Mouse (Mus musculus): ENCODE measurements at regions not wholly inside any gene's neighbourhood (a gene's known extent, or its start where the extent isn't known, plus 50 kb on each side); places are given as distances from the start of the nearest gene placed in this dataset.

DNA sequence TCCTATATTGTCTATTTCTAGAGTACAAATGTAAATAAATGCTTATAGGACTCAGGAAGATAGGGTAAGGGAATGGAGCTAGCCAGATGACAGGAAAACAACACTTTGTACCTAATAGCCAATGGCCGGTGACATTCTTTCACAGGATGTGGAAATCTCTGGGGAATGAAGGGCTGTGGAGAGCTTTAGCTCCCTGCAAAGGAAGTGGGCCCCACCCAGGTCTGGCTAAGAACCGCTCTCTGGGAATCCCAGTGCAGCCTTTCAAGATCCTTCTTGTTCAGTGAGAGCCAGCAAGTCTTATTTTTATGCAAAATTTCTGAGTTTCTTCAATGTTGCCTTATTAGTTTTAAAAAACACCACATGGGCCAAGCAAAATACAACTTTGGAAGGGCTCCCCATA is 54.7 kb upstream of the Pappa2 start:
- DNase-seq (ENCODE audit: low spot score): no peak

DNA sequence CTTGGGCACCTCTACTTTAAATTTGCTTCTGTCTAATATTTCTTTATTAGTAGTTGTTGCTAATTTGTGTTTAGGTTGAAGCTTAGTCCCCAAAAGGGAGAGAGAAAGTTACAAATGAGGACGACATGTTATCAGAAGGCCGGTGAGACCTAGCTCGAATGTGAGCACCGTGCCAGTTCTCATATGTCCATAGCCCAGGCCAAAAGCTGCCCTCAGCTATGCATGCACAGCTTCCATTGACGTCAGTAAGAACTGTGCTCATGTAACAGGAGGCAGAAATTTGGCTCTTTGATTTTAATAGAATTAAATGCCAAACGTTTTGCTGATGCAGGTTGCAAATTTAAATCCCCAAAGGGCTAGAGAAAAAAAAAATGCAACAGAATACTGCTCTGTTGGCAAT is 56.1 kb upstream of the Pappa2 start:
- DNase-seq (ENCODE audit: low spot score): no peak

DNA sequence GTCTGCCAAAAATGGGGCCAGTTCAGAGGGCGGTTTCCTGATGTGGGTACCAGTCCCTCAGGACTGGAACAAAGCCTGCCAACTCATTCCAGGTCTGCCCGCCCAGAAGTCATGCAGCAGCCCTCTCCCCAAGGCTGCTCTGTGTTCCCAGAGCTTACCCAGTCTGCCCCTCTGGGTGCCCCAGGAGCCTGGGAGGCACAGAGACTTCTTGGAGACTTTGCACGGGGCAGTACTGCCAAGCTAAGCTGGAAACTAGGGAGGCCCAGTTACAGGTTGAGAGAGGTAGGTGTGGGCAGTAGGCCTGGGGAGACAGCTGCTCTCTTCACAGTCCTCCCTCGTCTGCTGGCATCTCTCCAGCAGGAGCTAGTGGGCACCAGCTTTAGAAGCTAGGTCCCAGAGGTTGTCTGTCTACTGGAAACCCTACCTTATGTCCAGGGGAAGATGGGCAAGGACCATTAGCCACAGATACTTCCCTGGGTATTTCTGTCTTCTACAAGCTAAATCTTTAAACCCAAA is 65.6 kb upstream of the Pappa2 start:
- DNase-seq (ENCODE audit: low spot score): no peak

GRCm38 (mm10) chr1:159065024-159065423 is 84.7 kb upstream of the Pappa2 start:
- DNase-seq (ENCODE audit: low spot score): no peak

GRCm38 (mm10) chr1:159099205-159099604 is 118.9 kb upstream of the Pappa2 start:
- DNase-seq (ENCODE audit: low spot score): no peak

GRCm38 (mm10) chr1:159122201-159122600 is 109.9 kb upstream of the Cop1 start:
- no peak for DNase-seq (ENCODE audit: low spot score)

GRCm38 (mm10) chr1:159124874-159125273 is 107.2 kb upstream of the Cop1 start:
- DNase-seq (ENCODE audit: low spot score): no peak

- DNase-seq (ENCODE audit: low spot score): peak; percentile 71
Measured at GRCm38 (mm10) chr1:159135301-159135700, 96.8 kb upstream of the Cop1 start.

GRCm38 (mm10) chr1:159147788-159148497 is 84.2 kb upstream of the Cop1 start:
- DNase-seq (ENCODE audit: low spot score): no peak

DNA sequence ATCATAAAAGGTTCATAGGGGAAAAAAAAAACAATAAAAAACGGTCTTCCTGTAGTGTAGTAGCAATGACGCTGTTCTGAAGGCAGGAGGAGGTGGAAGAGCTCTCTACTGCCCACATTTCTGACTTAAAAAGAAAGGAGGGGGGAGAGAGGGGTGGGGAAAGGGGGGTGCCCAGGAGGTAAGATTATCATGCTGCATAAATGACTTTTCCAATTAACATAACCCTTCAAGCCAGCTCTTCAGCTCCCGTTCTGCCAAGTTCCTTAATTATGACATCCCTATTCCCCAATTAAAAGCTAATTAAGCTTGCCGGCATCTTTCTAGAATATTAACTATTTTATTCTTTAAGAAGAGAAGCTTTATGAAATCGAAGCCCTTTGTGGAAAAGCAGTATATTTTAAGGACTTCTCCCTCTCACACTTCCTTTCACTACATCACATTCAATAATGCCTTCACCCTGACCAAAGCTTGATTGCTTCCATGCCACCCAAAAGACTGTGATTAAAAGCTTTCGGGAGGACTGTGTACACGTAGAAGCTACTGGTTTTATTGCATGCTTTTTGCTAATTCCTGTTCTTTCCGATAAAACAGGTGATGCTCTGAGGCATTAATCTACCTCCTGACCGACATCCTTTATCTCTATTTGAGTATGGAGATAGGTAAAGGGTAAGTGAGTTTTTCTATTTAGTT is 83.5 kb upstream of the Cop1 start:
- DNase-seq (ENCODE audit: low spot score): no peak

GRCm38 (mm10) chr1:159149207-159149606 is 82.9 kb upstream of the Cop1 start:
- no peak for DNase-seq (ENCODE audit: low spot score)

GRCm38 (mm10) chr1:159149721-159150120 is 82.4 kb upstream of the Cop1 start:
- DNase-seq (ENCODE audit: low spot score): no peak

- DNase-seq (ENCODE audit: low spot score): peak; percentile 16
Measured at GRCm38 (mm10) chr1:159150351-159150750, 81.8 kb upstream of the Cop1 start.

GRCm38 (mm10) chr1:159156428-159156827 is 75.7 kb upstream of the Cop1 start:
- no peak for DNase-seq (ENCODE audit: low spot score)

DNA sequence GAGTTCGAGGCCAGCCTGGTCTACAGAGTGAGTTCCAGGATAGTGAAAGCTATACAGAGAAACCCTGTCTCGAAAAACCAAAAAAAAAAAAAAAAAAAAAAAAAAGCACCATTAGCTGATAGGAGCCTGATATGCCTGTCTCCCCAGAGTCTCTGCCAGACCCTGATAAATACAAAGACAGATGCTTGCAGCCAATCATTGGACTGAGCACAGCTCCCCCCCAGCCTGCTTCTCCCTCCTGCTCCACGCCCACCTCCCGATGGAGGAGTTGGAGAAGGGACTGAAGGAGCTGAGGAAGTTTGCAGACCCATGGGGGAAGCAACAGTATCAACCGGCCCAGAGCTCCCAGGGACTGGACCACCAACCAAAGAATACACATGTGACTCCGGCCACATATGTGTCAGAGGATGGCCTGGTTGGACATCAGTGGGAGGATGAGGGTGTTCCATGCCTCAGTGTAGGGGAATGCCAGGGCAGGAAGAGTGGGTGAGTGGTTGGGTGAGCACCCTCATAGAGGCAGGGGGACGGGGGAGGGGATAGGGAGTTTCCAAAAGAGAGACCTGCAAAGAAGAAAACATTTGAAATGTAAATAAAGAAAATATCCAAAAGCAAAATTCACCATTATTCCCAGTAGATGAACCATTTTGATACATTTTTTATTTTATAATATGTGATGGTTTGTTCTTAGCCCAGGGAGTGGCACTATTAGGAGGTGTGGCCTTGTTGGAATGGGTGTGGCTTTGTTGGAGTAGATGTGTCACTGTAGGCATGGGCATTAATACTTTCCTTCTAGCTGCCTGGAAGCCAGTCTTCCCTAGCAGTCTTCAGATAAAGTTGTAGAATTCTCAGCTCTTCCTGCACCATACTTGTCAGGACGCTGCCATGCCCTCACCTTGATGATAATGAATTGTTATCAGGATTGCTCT is 71.8 kb upstream of the Cop1 start:
- DNase-seq (ENCODE audit: low spot score): no peak

DNA sequence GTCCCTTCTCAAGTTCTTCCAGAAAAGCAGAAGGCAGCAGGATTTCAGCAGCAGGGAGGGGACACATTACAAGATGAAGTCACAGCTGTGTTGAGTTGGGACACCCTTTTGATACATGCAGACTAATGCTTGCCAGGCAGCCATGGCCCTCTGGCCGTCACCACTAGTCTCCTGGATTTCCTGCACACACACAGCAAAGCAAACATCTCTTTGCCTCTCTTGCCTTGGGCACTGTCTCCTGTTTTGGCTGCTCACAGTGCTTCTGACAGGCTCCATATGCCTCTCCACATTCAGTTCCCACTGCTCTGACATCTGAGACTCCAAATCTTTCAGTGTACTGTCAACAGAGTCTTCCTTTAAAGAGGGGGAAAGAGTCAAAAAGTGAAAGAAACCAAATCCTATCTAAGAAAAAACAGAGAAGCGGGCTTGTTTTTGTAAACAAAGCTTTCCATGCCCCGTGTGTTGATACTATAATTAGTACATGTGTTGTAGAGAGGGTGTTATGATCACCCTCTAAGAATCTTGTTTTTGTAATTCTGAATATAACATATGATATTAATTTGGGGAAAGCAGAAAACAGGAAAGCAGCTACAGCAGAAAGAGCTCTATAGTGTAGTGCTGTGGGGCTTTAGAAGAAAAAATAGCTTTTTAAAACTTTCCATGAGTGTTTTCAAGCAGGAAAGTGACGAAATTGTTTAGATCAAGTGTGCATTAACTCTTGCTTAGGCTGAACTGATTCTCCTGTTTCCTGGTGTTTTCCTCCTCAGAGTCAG is 68.8 kb upstream of the Cop1 start:
- peak; percentile 10 for DNase-seq (ENCODE audit: low spot score)

DNA sequence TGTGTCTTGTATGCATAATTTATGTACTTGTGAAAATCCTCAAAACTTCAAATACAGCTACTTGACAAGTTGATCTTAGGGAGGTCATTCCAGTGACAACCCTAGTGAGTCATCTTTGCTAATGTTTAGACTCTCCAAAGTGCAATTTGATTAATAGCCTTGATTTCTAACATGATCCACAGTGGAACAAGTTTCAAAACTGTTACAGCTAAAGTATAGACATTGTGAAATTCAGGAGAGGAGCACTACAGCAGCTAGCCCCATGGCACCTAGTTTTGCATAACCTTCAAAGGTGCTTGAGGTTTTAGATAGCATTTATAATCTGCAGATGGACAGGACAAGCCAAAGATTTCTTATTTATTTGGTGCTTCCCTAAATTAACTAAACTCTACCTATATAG is 50.1 kb upstream of the Cop1 start:
- no peak for DNase-seq (ENCODE audit: low spot score)

All from urinary bladder, postnatal 14 days (tissue).